Mouse (Mus musculus) retina, embryonic 14.5 days (tissue): ENCODE results near the gene Cpeb3.
"Not testable (repeated sequence)": the region's sequence is repeated elsewhere in the genome, so short reads cannot be mapped to it uniquely, and the experiment has no call there.

Experiments
- DNase-seq: peaks from one replicate; pipeline ENCODE4 v3.0.0-alpha.2; 2015; ENCODE audit warnings: low spot score

Cpeb3 gene

GRCm38 (mm10) chr19:37145846-37146245 is 62.6 kb downstream of the Cpeb3 start:
- DNase-seq: no peak

- no peak for DNase-seq
These were observed 63.0 kb downstream of the Cpeb3 start for GRCm38 (mm10) chr19:37145401-37145800.

DNA sequence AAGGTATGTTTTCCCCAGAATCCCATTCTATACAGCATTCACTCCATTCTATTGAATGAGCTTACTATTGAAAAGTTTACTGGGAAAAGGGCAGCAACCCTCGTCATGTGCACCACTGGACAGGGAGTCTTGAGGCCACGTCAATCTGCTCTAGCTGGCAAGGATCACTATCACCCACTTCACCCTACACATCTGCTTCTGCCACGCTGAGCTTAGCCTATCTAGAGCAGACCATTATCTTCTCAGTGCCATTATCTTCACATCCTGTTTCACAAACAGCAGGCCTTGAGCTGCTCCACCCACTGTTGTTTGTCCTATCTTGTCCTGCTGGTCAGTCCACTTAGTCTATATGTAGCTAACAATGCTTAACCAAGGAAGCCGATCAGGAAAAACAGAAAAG is 66.8 kb downstream of the Cpeb3 start:
- DNase-seq: no peak

DNA sequence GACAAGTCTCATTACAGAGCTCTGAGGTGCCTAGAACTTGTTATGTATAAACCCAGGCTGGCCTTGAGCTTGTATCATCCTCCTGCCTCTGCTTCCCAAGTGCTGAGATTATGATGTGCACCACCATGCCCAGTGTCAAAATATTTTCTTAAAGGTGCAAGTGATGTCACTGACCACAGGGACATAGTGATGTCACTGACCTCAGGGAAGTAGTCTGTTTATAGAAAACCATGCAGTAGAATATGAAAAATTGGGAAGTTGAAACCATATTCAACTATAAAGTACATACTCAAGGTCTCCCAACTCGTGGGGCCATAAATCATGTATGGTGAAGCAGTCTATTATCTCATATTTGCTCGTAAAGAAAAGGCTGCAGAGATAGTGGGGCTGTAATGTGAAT is 71.3 kb downstream of the Cpeb3 start:
- no peak for DNase-seq

- DNase-seq: not testable (repeated sequence)
These were observed 72.9 kb downstream of the Cpeb3 start for GRCm38 (mm10) chr19:37135459-37135858.

GRCm38 (mm10) chr19:37133666-37134065 is 74.7 kb downstream of the Cpeb3 start:
- DNase-seq: no peak

- DNase-seq: no peak
These were observed 76.7 kb downstream of the Cpeb3 start for GRCm38 (mm10) chr19:37131660-37132059.

DNA sequence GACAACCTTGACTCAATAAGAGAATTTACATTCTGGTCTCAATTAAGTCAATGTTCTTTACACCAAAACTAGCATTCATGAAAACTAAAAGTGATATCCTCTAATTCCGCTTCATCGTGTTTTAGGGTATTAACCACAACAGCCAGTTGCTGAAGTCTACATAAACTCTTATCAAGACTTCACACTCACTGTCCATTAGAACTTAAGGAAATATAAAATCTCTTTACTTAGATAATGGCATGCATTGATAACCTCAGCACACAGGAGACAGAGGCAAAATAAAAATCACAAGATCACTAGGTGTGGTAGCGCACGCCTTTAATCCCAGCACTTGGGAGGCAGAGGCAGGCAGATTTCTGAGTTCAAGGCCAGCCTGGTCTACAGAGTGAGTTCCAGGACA is 79.9 kb downstream of the Cpeb3 start:
- DNase-seq: no peak

- DNase-seq: no peak
These were observed 81.3 kb downstream of the Cpeb3 start for GRCm38 (mm10) chr19:37127018-37127567.

DNA sequence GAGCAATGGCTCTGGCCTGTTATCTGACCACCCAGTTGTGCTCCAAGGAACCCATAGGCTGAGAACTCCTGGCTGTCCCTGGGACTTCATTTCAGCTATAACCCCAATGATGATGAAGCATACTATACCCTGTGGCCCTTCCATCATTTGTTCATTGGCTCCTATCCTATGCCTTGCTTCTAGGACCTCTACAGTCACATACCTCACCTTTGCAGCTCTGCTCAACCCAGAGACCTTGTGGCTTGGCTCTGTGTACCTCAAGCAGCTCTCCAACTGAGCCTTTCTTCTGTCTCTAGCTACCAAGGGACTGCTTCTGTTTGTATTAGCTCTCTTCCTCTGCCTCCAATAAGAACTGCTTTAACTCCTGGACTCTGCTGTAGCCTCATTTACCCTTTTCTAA is 83.4 kb downstream of the Cpeb3 start:
- no peak for DNase-seq

GRCm38 (mm10) chr19:37119281-37119680 is 89.1 kb downstream of the Cpeb3 start:
- no peak for DNase-seq

DNA sequence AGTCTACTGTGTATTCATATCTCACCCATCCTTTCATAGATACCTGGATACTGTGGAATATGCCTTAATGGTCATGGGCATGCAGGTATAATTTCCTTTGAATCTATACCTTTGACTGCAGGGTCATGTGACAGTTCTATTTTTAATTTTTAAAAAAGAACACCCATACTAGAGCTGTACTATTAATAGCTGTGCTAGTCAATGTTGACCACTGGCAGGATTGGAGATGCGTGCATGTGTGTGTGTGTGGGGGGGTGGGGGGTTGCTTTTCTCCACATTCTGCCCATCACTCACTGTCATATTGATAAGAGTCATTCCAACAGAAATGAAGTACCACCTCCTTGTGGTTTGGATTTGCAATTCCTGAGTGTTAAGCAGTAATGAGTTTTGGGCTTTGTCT is 92.6 kb downstream of the Cpeb3 start:
- no peak for DNase-seq

DNA sequence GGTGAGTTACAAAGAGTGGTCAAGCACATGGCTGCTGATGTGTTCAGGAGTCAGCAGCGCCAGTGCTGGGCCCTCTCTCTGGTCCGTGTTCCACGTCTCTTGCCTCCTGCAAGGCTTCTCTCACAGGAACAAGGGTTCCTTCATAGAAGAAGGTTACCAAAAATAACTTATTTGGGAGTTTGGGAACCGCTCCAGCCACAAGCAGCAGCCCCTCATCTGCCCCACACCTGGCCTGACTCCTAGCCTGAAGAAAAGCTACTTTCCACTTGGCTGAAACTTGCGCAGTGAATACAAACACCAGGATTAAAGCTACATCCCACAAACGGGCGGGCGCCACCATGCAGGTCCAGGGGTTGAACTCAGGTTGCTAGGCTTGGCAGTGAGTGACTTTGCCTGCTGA is 93.0 kb downstream of the Cpeb3 start:
- DNase-seq: no peak

GRCm38 (mm10) chr19:37111831-37112230 is 96.6 kb downstream of the Cpeb3 start:
- DNase-seq: no peak

DNA sequence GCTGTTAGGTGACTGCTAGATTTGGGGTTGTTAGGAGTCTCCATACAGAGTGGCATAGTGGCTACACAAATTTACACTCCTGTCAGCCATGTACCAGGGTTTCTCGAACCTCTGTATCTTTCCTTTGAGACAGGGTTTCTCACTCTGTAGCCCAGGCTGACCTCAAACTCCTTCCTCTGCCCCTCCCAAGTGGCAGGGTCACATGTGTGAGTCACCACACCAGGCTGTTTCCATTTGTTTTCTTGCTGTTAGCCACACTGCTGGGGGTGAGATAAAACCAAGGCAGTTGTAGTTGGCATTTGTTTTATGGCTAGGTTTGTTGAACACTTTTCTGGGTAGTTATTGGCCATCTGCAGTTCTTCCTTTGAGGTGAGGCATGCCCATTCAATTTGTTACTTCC is 97.9 kb downstream of the Cpeb3 start:
- DNase-seq: no peak

GRCm38 (mm10) chr19:37109853-37110252 is 98.5 kb downstream of the Cpeb3 start:
- no peak for DNase-seq

- no peak for DNase-seq
These were observed 107.7 kb downstream of the Cpeb3 start for GRCm38 (mm10) chr19:37100689-37101088.

- no peak for DNase-seq
These were observed 112.6 kb downstream of the Cpeb3 start for GRCm38 (mm10) chr19:37095666-37096330.

DNA sequence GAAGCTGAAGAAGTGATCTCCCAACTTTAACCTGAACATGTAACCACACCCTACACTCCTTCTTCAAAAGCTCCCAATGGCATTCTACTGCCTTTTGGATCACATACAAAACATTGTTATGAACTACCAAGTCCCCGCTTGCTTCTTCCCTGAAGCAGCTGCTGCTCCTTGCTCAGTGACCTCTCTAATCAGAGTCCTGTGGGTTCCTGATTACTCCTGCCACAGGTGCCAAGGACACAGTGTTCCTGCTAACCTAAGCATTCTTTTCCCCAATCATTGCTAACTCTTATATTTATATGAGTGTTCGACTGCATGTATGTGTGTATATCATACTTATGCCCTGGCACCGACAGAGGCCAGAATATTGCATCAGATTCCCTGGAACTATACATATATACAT is 115.2 kb downstream of the Cpeb3 start:
- DNase-seq: no peak

GRCm38 (mm10) chr19:37090146-37091061 is 118.0 kb downstream of the Cpeb3 start:
- DNase-seq: peak; percentile 32

DNA sequence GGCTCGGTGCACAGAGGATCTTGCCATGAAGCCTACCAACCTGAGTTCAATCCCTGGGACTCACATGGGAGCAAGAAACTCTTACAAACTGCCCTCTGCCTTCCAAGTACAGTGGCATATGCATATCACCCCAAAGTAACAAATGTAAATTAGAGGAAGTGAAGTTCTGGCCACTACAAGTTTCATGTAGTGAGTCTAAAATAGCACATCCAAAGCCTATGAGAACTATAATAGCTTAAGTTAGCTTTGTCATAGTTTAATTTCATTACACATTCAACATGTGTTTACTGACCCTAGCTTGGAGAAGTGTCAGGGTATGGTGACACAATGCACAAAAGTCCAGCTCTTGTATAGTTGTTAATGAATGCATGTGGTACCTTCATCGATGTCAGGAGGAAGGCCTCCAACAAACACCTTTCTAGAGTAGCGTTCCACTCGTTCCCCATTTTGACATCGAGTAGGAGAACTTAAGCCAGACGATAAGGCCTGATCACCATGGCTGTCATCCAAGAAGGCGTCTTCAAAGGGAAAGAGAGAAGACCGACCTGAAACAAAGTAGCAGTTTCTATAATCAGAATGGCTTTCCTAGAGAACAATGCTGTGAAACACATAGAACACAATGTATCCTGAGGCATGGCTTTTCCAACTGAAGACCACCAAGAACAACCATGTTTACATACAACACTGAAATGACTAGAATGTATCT is 120.2 kb downstream of the Cpeb3 start:
- DNase-seq: no peak

DNA sequence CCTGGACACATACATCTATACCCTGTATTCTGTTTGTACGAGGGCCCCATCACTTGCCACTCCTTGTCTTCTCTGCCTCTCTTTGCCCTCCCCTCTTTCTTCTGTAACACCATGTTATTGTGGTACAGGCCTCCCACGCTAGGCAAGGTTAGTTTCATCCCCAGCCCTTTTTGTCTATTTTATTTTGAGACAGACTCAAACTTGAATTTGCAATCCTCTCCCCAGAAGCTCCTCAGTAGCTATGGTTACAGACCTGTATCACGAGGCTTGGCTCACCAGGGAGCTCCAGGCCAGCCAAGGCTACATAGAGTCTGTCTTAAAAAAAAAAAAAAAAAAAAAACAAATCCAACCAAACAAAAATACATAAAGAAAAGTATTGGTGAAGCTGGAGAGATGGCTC is 123.9 kb downstream of the Cpeb3 start:
- no peak for DNase-seq

GRCm38 (mm10) chr19:37081467-37081866 is 126.9 kb downstream of the Cpeb3 start:
- no peak for DNase-seq
